Mouse (Mus musculus) small intestine, adult 2 months (tissue): ENCODE results near the gene Zfp689. TPM values are rescaled to one million over a fixed set of nuclear protein-coding genes. Genes with fewer than 3 reads are reported as not detected.

Experiments
- H3K27ac ChIP-seq: fragments of 200-500 bp; 2 replicates; pipeline ENCODE4 v1.5.1; 2012; ENCODE audit warnings: low read depth, low read length, control low read depth, inconsistent platforms; ENCODE audit not compliant: insufficient read depth
- H3K27me3 ChIP-seq: fragments of 200-500 bp; 2 replicates; pipeline ENCODE4 v1.6.1; 2012; ENCODE audit warnings: mild to moderate bottlenecking, moderate library complexity, low read length, inconsistent platforms; ENCODE audit not compliant: control insufficient read depth, insufficient read depth
- H3K36me3 ChIP-seq: fragments of 200-500 bp; 2 replicates; pipeline ENCODE4 v1.6.1; 2012; ENCODE audit warnings: mild to moderate bottlenecking, low read length, control low read depth, inconsistent platforms; ENCODE audit not compliant: control insufficient read depth, insufficient read depth
- H3K4me1 ChIP-seq: fragments of 200-500 bp; 2 replicates; pipeline ENCODE4 v1.6.1; 2012; ENCODE audit warnings: low read length, inconsistent platforms, mixed read lengths; ENCODE audit not compliant: control insufficient read depth, insufficient read depth, insufficient read length
- H3K4me3 ChIP-seq: fragments of 200-500 bp; 2 replicates; pipeline ENCODE4 v1.5.1; 2012; ENCODE audit warnings: low read depth, mild to moderate bottlenecking, control low read depth, inconsistent platforms, low read length, moderate library complexity
- CTCF ChIP-seq: fragments of 200-500 bp; IDR thresholded peaks from 2 replicates; pipeline ENCODE4 v1.5.1; 2012; ENCODE audit warnings: low read depth, mild to moderate bottlenecking, control low read depth, inconsistent platforms, low read length, moderate library complexity, mixed read lengths; ENCODE audit not compliant: insufficient replicate concordance, insufficient read length; ENCODE audit errors: extremely low read depth
- POLR2A ChIP-seq: fragments of 200-500 bp; IDR thresholded peaks from 2 replicates; pipeline ENCODE4 v1.6.1; 2012; ENCODE audit warnings: low read depth, mild to moderate bottlenecking, control low read depth, inconsistent platforms, low read length, moderate library complexity
- WGBS: fragments of 180-500 bp; shearing (Covaris S2); methylation state at CpG from one replicate; pipeline ENCODE4 v1.1.7; 2018; 5-methylcytosine and 5-hydroxymethylcytosine counted together
- polyA plus RNA-seq: library from polyadenylated mRNA; depleted of rRNA; stranded (reverse); fragments of >200 nt; gene quantifications from 2 replicates; pipeline ENCODE4 v1.2.3, GENCODE M21; 2012

The Zfp689 gene
- polyA plus RNA-seq, 1 experiment: 2.9 TPM

- H3K36me3 ChIP-seq: peaks cover 78% of the 10 kb centered on the region
- 83% methylated on average over 5 of the region's 5 CpGs for WGBS
- no peaks in the 10 kb centered on the region for H3K27me3 ChIP-seq
- no peak overlapping the region for H3K4me3 ChIP-seq
- no peak overlapping the region for H3K27ac ChIP-seq
- no peak for TF ChIP-seq POLR2A
- TF ChIP-seq CTCF: no peak
- peaks cover 3% of the 10 kb centered on the region for H3K4me1 ChIP-seq
Observed at GRCm38 (mm10) chr7:127485416-127485815, 36.5 kb upstream of the Zfp689 start.

GRCm38 (mm10) chr7:127480321-127480720 is 31.4 kb upstream of the Zfp689 start:
- no peak overlapping the region; the same call in 1 of the 2 replicates for H3K27ac ChIP-seq
- H3K27me3 ChIP-seq: no peaks in the 10 kb centered on the region
- peaks cover 5% of the 10 kb centered on the region for H3K4me1 ChIP-seq
- WGBS: 54% methylated on average over 2 of the region's 2 CpGs
- no peak for TF ChIP-seq CTCF
- TF ChIP-seq POLR2A: no peak
- peaks cover 48% of the 10 kb centered on the region for H3K36me3 ChIP-seq
- peak overlapping the region; percentile 98; the same call in 1 of the 2 replicates for H3K4me3 ChIP-seq

- WGBS: 2% methylated on average over 47 of the region's 48 CpGs
- no peak for TF ChIP-seq CTCF
- TF ChIP-seq POLR2A: no peak; the same call in 1 of the 2 replicates
- peak overlapping the region; percentile 97 for H3K27ac ChIP-seq
- H3K4me3 ChIP-seq: peak overlapping the region; percentile 98
- H3K4me1 ChIP-seq: peaks cover 5% of the 10 kb centered on the region
- H3K36me3 ChIP-seq: peaks cover 48% of the 10 kb centered on the region
- no peaks in the 10 kb centered on the region for H3K27me3 ChIP-seq
Observed at GRCm38 (mm10) chr7:127479318-127480225, 30.6 kb upstream of the Zfp689 start.

- H3K4me1 ChIP-seq: peaks cover 5% of the 10 kb centered on the region
- no peak for TF ChIP-seq CTCF
- no peak for TF ChIP-seq POLR2A
- peaks cover 48% of the 10 kb centered on the region for H3K36me3 ChIP-seq
- H3K27ac ChIP-seq: peak within 1 kb of the TSS; percentile 97
- under 1% methylated on average over 62 of the region's 62 CpGs for WGBS
- peak within 1 kb of the TSS; percentile 98 for H3K4me3 ChIP-seq
- no peaks in the 10 kb centered on the region for H3K27me3 ChIP-seq
Observed at GRCm38 (mm10) chr7:127478635-127479317, 29.8 kb upstream of the Zfp689 start, which contains the start of gene Fbrs. Fbrs (plus strand) TSS chr7:127479199.

- H3K27ac ChIP-seq: peak overlapping the region; percentile 97
- peaks cover 5% of the 10 kb centered on the region for H3K4me1 ChIP-seq
- under 1% methylated on average over 50 of the region's 50 CpGs for WGBS
- H3K4me3 ChIP-seq: peak overlapping the region; percentile 98
- peak; percentile 22; the same call in 1 of the 2 replicates for TF ChIP-seq CTCF
- peak; percentile 85 for TF ChIP-seq POLR2A
- H3K27me3 ChIP-seq: no peaks in the 10 kb centered on the region
- peaks cover 49% of the 10 kb centered on the region for H3K36me3 ChIP-seq
Observed at GRCm38 (mm10) chr7:127477687-127478634, 29.0 kb upstream of the Zfp689 start.

- Histone ChIP-seq H3K27me3 (no peaks in the 10 kb centered on the region), H3K27ac (peak overlapping the region; percentile 75), H3K4me1 (peaks cover 11% of the 10 kb centered on the region), H3K4me3 (no peak overlapping the region), H3K36me3 (peaks cover 46% of the 10 kb centered on the region)
- WGBS: 35% methylated on average over 4 of the region's 4 CpGs
- TF ChIP-seq CTCF: no peak
- TF ChIP-seq POLR2A: no peak
Observed at GRCm38 (mm10) chr7:127476855-127477254, 27.9 kb upstream of the Zfp689 start.
